Mouse (Mus musculus) thymus, adult 2 months (tissue): ENCODE results near the gene Lzts2.

ENCODE experiments used
- CTCF ChIP-seq: fragments of 200-500 bp; IDR thresholded peaks from 2 replicates; pipeline ENCODE4 v1.5.1; 2012; ENCODE audit warnings: mild to moderate bottlenecking, control low read depth, low read length, moderate library complexity, borderline replicate concordance; ENCODE audit not compliant: control insufficient read depth, poor library complexity, insufficient read depth; ENCODE audit errors: extremely low read depth
- POLR2A ChIP-seq: fragments of 200-500 bp; IDR thresholded peaks from 2 replicates; pipeline ENCODE4 v1.6.1; 2012; ENCODE audit warnings: mild to moderate bottlenecking, low read length, control low read depth, moderate library complexity; ENCODE audit not compliant: control insufficient read depth, poor library complexity, insufficient read depth; ENCODE audit errors: extremely low read depth

GRCm38 (mm10) chr19:45027848-45028247 is 13.6 kb downstream of the Lzts2 start:
- TF ChIP-seq POLR2A (no peak), CTCF (no peak)
